8 mouse cellular contexts compared by ENCODE assay signal in the genomic region with DNA sequence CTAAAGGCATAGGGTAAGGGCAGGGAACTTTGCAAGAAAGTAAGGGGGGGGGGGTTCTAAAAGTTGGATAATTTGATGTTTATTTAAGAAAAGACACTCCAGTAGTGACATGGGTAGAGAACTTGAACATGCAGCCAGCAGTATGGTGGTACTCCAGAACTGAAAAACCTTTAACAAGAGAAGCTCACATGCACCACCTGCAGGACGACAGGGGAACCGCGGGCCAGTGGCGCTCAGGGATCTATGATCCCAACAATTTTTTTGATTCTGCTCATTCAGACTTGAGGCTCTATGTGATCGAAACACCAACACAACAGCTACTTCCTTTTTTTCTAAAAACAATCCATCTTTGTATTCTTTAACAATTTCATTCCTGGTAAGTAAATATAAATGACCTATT.
DNase-seq lines count a peak whose midpoint lies in the region; ATAC-seq and TF ChIP-seq lines count a peak whose summit lies in the region.

No protein-coding gene starts in this region.

- peak; percentile 66 for DNase-seq in neural tube, embryonic 10.5 days (ENCODE audit: extremely low spot score, low spot score)
- peak; percentile 38 for DNase-seq in forebrain, embryonic 10.5 days (ENCODE audit: extremely low spot score, low spot score)
- DNase-seq in kidney, adult 2 months, result peak; percentile 51
- DNase-seq in limb, embryonic 14.5 days (ENCODE audit: low spot score), result peak; percentile 37
- peak; percentile 82 for DNase-seq in retina, embryonic 14.5 days (ENCODE audit: low spot score)
- DNase-seq in urinary bladder, adult 2 months (ENCODE audit: low spot score), result peak; percentile 27

- WGBS in neural tube, embryonic 15.5 days, result 35% methylated on average over 5 of the region's 5 CpGs
- WGBS in forebrain, embryonic 10.5 days, result 36% methylated on average over 5 of the region's 5 CpGs
- WGBS in kidney, adult 2 months, result 22% methylated on average over 5 of the region's 5 CpGs
- WGBS in limb, embryonic 14.5 days, result 24% methylated on average over 5 of the region's 5 CpGs

- H3K27me3 ChIP-seq in neural tube, embryonic 15.5 days (replicated peaks), result no peaks in the 10 kb centered on the region
- H3K27me3 ChIP-seq in forebrain, embryonic 10.5 days (ENCODE audit: poor library complexity, severe bottlenecking), result no peaks in the 10 kb centered on the region
- H3K27me3 ChIP-seq in kidney, adult 2 months (replicated peaks; ENCODE audit: control insufficient read depth, insufficient read depth, low read length), result no peaks in the 10 kb centered on the region
- H3K27me3 ChIP-seq in limb, embryonic 14.5 days (ENCODE audit: control insufficient read depth, insufficient read depth, low read length), result no peaks in the 10 kb centered on the region

- no peaks in the 10 kb centered on the region for H3K36me3 ChIP-seq in neural tube, embryonic 15.5 days
- H3K36me3 ChIP-seq in forebrain, embryonic 10.5 days (replicated peaks), result no peaks in the 10 kb centered on the region
- H3K36me3 ChIP-seq in kidney, adult 2 months (ENCODE audit: control insufficient read depth, insufficient read depth, low read length), result no peaks in the 10 kb centered on the region
- H3K36me3 ChIP-seq in limb, embryonic 14.5 days (ENCODE audit: control insufficient read depth, insufficient read depth, low read length), result no peaks in the 10 kb centered on the region

- peak; percentile 57 for TF ChIP-seq CTCF in bone marrow macrophage, adult 2 months (IDR thresholded peaks at IDR 0.05; ENCODE audit: low read depth, low read length)
- TF ChIP-seq CTCF in kidney, adult 2 months (conservative IDR thresholded peaks at IDR 0.05; ENCODE audit: insufficient read depth, insufficient read length, low read depth, low read length), result peak; percentile 71

- H3K27ac ChIP-seq in neural tube, embryonic 15.5 days (replicated peaks), result no peak overlapping the region
- no peak overlapping the region for H3K27ac ChIP-seq in bone marrow macrophage, adult 2 months (ENCODE audit: insufficient read depth, low read depth, low read length)
- no peak overlapping the region for H3K27ac ChIP-seq in forebrain, embryonic 10.5 days
- H3K27ac ChIP-seq in kidney, adult 2 months (ENCODE audit: insufficient read depth, low read depth, low read length), result no peak overlapping the region
- no peak overlapping the region for H3K27ac ChIP-seq in limb, embryonic 14.5 days (replicated peaks; ENCODE audit: low read depth, low read length)

- no peak overlapping the region for H3K4me2 ChIP-seq in neural tube, embryonic 15.5 days
- no peak overlapping the region for H3K4me2 ChIP-seq in limb, embryonic 14.5 days (replicated peaks; ENCODE audit: low read depth, low read length, severe bottlenecking)

- H3K4me1 ChIP-seq in neural tube, embryonic 15.5 days, result 0 out of 2 replicates have a peak, but pooled peaks cover 3% of the 10 kb centered on the region
- H3K4me1 ChIP-seq in bone marrow macrophage, adult 2 months (ENCODE audit: control insufficient read depth, insufficient read depth, low read length), result no peaks in the 10 kb centered on the region
- H3K4me1 ChIP-seq in forebrain, embryonic 10.5 days, result no peaks in the 10 kb centered on the region
- H3K4me1 ChIP-seq in kidney, adult 2 months (ENCODE audit: control insufficient read depth, insufficient read depth, low read length), result no peaks in the 10 kb centered on the region
- no peaks in the 10 kb centered on the region for H3K4me1 ChIP-seq in limb, embryonic 14.5 days (ENCODE audit: control insufficient read depth, insufficient read depth, low read length)

- TF ChIP-seq POLR2A in bone marrow macrophage, adult 2 months (IDR thresholded peaks at IDR 0.05; ENCODE audit: borderline replicate concordance, low read depth, low read length), result no peak
- TF ChIP-seq POLR2A in kidney, adult 2 months (IDR thresholded peaks at IDR 0.05; ENCODE audit: low read depth, low read length), result no peak
- TF ChIP-seq POLR2A in limb, embryonic 14.5 days (IDR thresholded peaks at IDR 0.05; ENCODE audit: borderline replicate concordance, extremely low read depth, insufficient read depth, insufficient read length), result no peak

- ATAC-seq in neural tube, embryonic 15.5 days (ENCODE audit: low FRiP score), result no peak
- ATAC-seq in limb, embryonic 14.5 days (ENCODE audit: low FRiP score, low read depth), result no peak

- no peak overlapping the region for H3K4me3 ChIP-seq in neural tube, embryonic 15.5 days (replicated peaks)
- H3K4me3 ChIP-seq in bone marrow macrophage, adult 2 months (ENCODE audit: insufficient read depth, low read length), result no peak overlapping the region
- no peak overlapping the region for H3K4me3 ChIP-seq in forebrain, embryonic 10.5 days
- H3K4me3 ChIP-seq in kidney, adult 2 months (ENCODE audit: insufficient read depth, low read depth, low read length), result no peak overlapping the region
- no peak overlapping the region for H3K4me3 ChIP-seq in limb, embryonic 14.5 days (replicated peaks; ENCODE audit: low read length)

- H3K9me3 ChIP-seq in neural tube, embryonic 15.5 days (replicated peaks), result no peaks in the 10 kb centered on the region
- no peaks in the 10 kb centered on the region for H3K9me3 ChIP-seq in forebrain, embryonic 10.5 days
- no peaks in the 10 kb centered on the region for H3K9me3 ChIP-seq in limb, embryonic 14.5 days (ENCODE audit: control insufficient read depth, low read length)

- no peak overlapping the region for H3K9ac ChIP-seq in neural tube, embryonic 15.5 days (replicated peaks)
- no peak overlapping the region for H3K9ac ChIP-seq in limb, embryonic 14.5 days (ENCODE audit: low read depth, low read length, severe bottlenecking)

Comparison
In these comparisons a context has a peak if more than half of its experiments do, and no peak if none do; other contexts are left out.
1. DNase-seq: peak in every context shown above with its lines; median percentile 82 in retina, embryonic 14.5 days; 66 in neural tube, embryonic 10.5 days; 51 in kidney, adult 2 months; 38 in forebrain, embryonic 10.5 days; 37 in limb, embryonic 14.5 days; 27 in urinary bladder, adult 2 months.